Mouse (Mus musculus) hindbrain, embryonic 11.5 days (tissue): Measurements from ENCODE around the gene Tnfaip6. TPM values are rescaled to one million over a fixed set of nuclear protein-coding genes. Genes with fewer than 3 reads are reported as not detected.
"Not testable (repeated sequence)": the region's sequence is repeated elsewhere in the genome, so short reads cannot be mapped to it uniquely, and the experiment has no call there.

Experiments used
- ATAC-seq: fragments of 200-750 bp; cut with Nextera tagmentation; 2 replicates; pipeline ENCODE4 v1.8.0; 2017; ENCODE audit warnings: mild to moderate bottlenecking, moderate TSS enrichment, moderate library complexity; ENCODE audit not compliant: low FRiP score
- DNase-seq: peaks from one replicate; pipeline ENCODE4 v3.0.0-alpha.2; 2015; ENCODE audit warnings: low spot score
- H3K27ac ChIP-seq: fragments of 300-500 bp; sonication (generic); 2 replicates; pipeline ENCODE4 v1.5.1; 2014; ENCODE audit warnings: mild to moderate bottlenecking, low read depth, low read length
- H3K27me3 ChIP-seq: fragments of 300-500 bp; sonication (generic); 2 replicates; pipeline ENCODE4 v1.6.1; 2014; ENCODE audit warnings: mild to moderate bottlenecking, low read length, moderate library complexity, mixed read lengths; ENCODE audit not compliant: control insufficient read depth, insufficient read depth
- H3K36me3 ChIP-seq: fragments of 300-500 bp; sonication (generic); 2 replicates; pipeline ENCODE4 v1.6.1; 2014; ENCODE audit warnings: mild to moderate bottlenecking, low read length, moderate library complexity, mixed read lengths; ENCODE audit not compliant: control insufficient read depth, insufficient read depth
- H3K4me1 ChIP-seq: fragments of 300-500 bp; sonication (generic); replicated peaks from 2 replicates; pipeline ENCODE4 v1.6.1; 2014; ENCODE audit warnings: low read length, mixed read lengths; ENCODE audit not compliant: control insufficient read depth, insufficient read depth
- H3K4me2 ChIP-seq: fragments of 300-500 bp; sonication (generic); replicated peaks from 2 replicates; pipeline ENCODE4 v1.6.1; 2014; ENCODE audit warnings: mild to moderate bottlenecking, low read depth, low read length
- H3K4me3 ChIP-seq: fragments of 300-500 bp; sonication (generic); 2 replicates; pipeline ENCODE4 v1.5.1; 2014; ENCODE audit warnings: low read depth, low read length
- H3K9ac ChIP-seq: fragments of 300-500 bp; sonication (generic); 2 replicates; pipeline ENCODE4 v1.6.1; 2014; ENCODE audit warnings: low read depth, low read length
- H3K9me3 ChIP-seq: fragments of 300-500 bp; sonication (generic); 2 replicates; pipeline ENCODE4 v1.6.1; 2016; ENCODE audit warnings: low read length; ENCODE audit not compliant: control insufficient read depth
- WGBS: fragments of 180-500 bp; shearing (Covaris S2); extraction: QIAGEN DNeasy Blood & Tissue Kit; methylation state at CpG from one replicate; pipeline ENCODE4 v1.1.7; 2014; 5-methylcytosine and 5-hydroxymethylcytosine counted together
- polyA plus RNA-seq: library from polyadenylated mRNA; unstranded; fragments of >200 nt; fragmentation: Nextera tagmentation; extraction: Ambion mirVana; gene quantifications from 2 replicates; pipeline ENCODE4 v1.2.1, GENCODE M21; 2014

Gene Tnfaip6
- 30.1 and 31.2 TPM in 2 replicates for polyA plus RNA-seq

- H3K9ac ChIP-seq = peak within 1 kb of the TSS; percentile 28
- H3K27me3 ChIP-seq = no peaks in the 10 kb centered on the region
- H3K4me2 ChIP-seq = peak within 1 kb of the TSS; percentile 32
- no peaks in the 10 kb centered on the region for H3K4me1 ChIP-seq
- peak within 1 kb of the TSS; percentile 35 for H3K4me3 ChIP-seq
- ATAC-seq = peak; percentile 67; the same call in 1 of the 2 replicates
- H3K36me3 ChIP-seq = no peaks in the 10 kb centered on the region
- no peak within 1 kb of the TSS for H3K27ac ChIP-seq
- WGBS = under 1% methylated on average over 17 of the region's 17 CpGs
- no peaks in the 10 kb centered on the region for H3K9me3 ChIP-seq
- peak; percentile 72 for DNase-seq
Observed at GRCm38 (mm10) chr2:52037882-52038281, at the start of gene Tnfaip6. Gene Tnfaip6 (plus strand): TSS chr2:52038009.

GRCm38 (mm10) chr2:51989559-51989958 lies 48.2 kb upstream of the Tnfaip6 start:
- WGBS = 87% methylated on average over 2 of the region's 2 CpGs
- no peaks in the 10 kb centered on the region for H3K4me1 ChIP-seq
- no peak for ATAC-seq
- H3K4me3 ChIP-seq = no peak overlapping the region
- H3K27ac ChIP-seq = no peak overlapping the region
- H3K9me3 ChIP-seq = no peaks in the 10 kb centered on the region
- DNase-seq = no peak
- H3K4me2 ChIP-seq = no peak overlapping the region
- H3K9ac ChIP-seq = no peak overlapping the region
- no peaks in the 10 kb centered on the region for H3K36me3 ChIP-seq
- no peaks in the 10 kb centered on the region for H3K27me3 ChIP-seq

- ATAC-seq = no peak
- no peak overlapping the region for H3K4me2 ChIP-seq
- no peak overlapping the region for H3K4me3 ChIP-seq
- H3K9me3 ChIP-seq = no peaks in the 10 kb centered on the region
- no peaks in the 10 kb centered on the region for H3K4me1 ChIP-seq
- DNase-seq = no peak
- no peaks in the 10 kb centered on the region for H3K36me3 ChIP-seq
- H3K27me3 ChIP-seq = no peaks in the 10 kb centered on the region
- no peak overlapping the region for H3K9ac ChIP-seq
- no peak overlapping the region for H3K27ac ChIP-seq
- WGBS = 92% methylated on average over 6 of the region's 6 CpGs
Observed at GRCm38 (mm10) chr2:51991447-51991846, 46.4 kb upstream of the Tnfaip6 start.

GRCm38 (mm10) chr2:51999996-52000395 lies 37.8 kb upstream of the Tnfaip6 start:
- Histone ChIP-seq H3K27me3 (no peaks in the 10 kb centered on the region), H3K9ac (no peak overlapping the region), H3K9me3 (no peaks in the 10 kb centered on the region), H3K36me3 (no peaks in the 10 kb centered on the region), H3K4me1 (no peaks in the 10 kb centered on the region), H3K27ac (no peak overlapping the region), H3K4me3 (no peak overlapping the region), H3K4me2 (no peak overlapping the region)
- no peak for ATAC-seq
- DNase-seq = no peak
- WGBS = 69% methylated on average over 7 of the region's 7 CpGs

- H3K27me3 ChIP-seq = no peaks in the 10 kb centered on the region
- no peaks in the 10 kb centered on the region for H3K9me3 ChIP-seq
- no peak overlapping the region for H3K9ac ChIP-seq
- H3K27ac ChIP-seq = no peak overlapping the region
- DNase-seq (no peak), ATAC-seq (no peak)
- 84% methylated on average over 8 of the region's 8 CpGs for WGBS
- H3K4me1 ChIP-seq = no peaks in the 10 kb centered on the region
- no peaks in the 10 kb centered on the region for H3K36me3 ChIP-seq
- H3K4me3 ChIP-seq = no peak overlapping the region
- H3K4me2 ChIP-seq = no peak overlapping the region
Observed at GRCm38 (mm10) chr2:52001521-52001920, 36.3 kb upstream of the Tnfaip6 start.

GRCm38 (mm10) chr2:52002299-52002698 lies 35.5 kb upstream of the Tnfaip6 start:
- H3K9me3 ChIP-seq, H3K36me3 ChIP-seq, H3K4me3 ChIP-seq, H3K4me1 ChIP-seq, H3K4me2 ChIP-seq, H3K9ac ChIP-seq, DNase-seq, H3K27me3 ChIP-seq, H3K27ac ChIP-seq, ATAC-seq: not testable (repeated sequence)
- 88% methylated on average over 10 of the region's 10 CpGs for WGBS

GRCm38 (mm10) chr2:52006380-52006779 lies 31.4 kb upstream of the Tnfaip6 start:
- DNase-seq = no peak
- no peaks in the 10 kb centered on the region for H3K27me3 ChIP-seq
- no peak overlapping the region for H3K9ac ChIP-seq
- no peaks in the 10 kb centered on the region for H3K9me3 ChIP-seq
- 69% methylated on average over 3 of the region's 3 CpGs for WGBS
- no peaks in the 10 kb centered on the region for H3K36me3 ChIP-seq
- H3K27ac ChIP-seq = no peak overlapping the region
- no peaks in the 10 kb centered on the region for H3K4me1 ChIP-seq
- H3K4me3 ChIP-seq = no peak overlapping the region
- no peak for ATAC-seq
- no peak overlapping the region for H3K4me2 ChIP-seq

- WGBS = 82% methylated on average over 3 of the region's 3 CpGs
- not testable (repeated sequence) for DNase-seq, H3K4me3 ChIP-seq, H3K27ac ChIP-seq, ATAC-seq, H3K9me3 ChIP-seq, H3K27me3 ChIP-seq, H3K9ac ChIP-seq, H3K36me3 ChIP-seq, H3K4me1 ChIP-seq, H3K4me2 ChIP-seq
Observed at GRCm38 (mm10) chr2:52011820-52012219, 26.0 kb upstream of the Tnfaip6 start.

- H3K9me3 ChIP-seq = no peaks in the 10 kb centered on the region
- H3K9ac ChIP-seq = no peak overlapping the region
- H3K4me1 ChIP-seq = 0 out of 2 replicates have a peak, but pooled peaks cover 3% of the 10 kb centered on the region
- H3K27ac ChIP-seq = no peak overlapping the region
- no peak overlapping the region for H3K4me3 ChIP-seq
- H3K27me3 ChIP-seq = no peaks in the 10 kb centered on the region
- no peak for ATAC-seq
- H3K36me3 ChIP-seq = no peaks in the 10 kb centered on the region
- H3K4me2 ChIP-seq = no peak overlapping the region
- 79% methylated on average over 9 of the region's 9 CpGs for WGBS
- DNase-seq = no peak
Observed at GRCm38 (mm10) chr2:52013306-52013820, 24.4 kb upstream of the Tnfaip6 start.
